Mouse (Mus musculus) urinary bladder, adult 18-20 months (tissue): ENCODE measurements around the gene Etnk1.

Source experiments
- DNase-seq, 2 experiments: peaks; one replicate each; pipeline ENCODE4 v3.0.0; 2022; ENCODE audit warnings: low spot score in 2 of 2, mixed read lengths in 2 of 2

Gene Etnk1

DNA sequence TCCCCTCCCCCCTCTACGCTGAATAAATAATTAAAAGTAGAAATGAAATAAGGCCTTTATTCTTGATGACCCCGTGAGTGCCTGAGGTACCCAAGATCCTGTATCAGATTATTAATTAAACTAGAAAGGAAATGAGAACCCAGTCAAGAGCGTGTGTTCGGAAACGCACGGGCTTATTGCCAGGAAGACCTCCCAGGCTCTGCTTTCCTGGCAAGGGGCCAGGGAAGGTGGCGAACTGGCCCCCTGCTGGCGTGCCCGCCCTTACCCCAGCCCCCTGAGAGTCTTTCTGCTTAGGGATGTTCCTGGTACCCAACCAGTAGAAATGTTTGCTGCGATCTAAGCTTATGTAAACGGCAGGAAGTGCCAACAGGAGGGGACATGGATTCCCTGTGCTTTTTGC is 49.2 kb downstream of the Etnk1 start:
- no peak for DNase-seq

DNA sequence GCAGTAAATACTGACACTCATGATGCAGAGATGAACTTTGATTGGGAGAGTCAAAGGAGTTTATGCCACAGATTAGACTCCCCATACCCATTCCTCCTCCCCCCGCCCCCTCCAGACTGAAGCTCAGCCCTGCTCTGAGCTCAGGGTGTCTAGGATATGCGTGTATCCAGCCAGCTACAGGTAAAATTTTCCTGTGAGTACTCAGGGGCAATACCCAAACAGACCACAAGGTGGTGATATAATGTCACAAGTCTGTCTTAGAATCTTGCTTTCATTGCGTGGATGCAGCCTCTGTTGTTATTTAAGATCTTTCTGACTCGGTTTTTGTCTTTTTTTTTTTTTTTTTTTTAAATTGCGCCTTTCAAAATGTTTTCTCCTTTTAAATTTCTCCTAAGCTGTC is 52.3 kb downstream of the Etnk1 start:
- DNase-seq: peak; percentile 23 to 29

DNA sequence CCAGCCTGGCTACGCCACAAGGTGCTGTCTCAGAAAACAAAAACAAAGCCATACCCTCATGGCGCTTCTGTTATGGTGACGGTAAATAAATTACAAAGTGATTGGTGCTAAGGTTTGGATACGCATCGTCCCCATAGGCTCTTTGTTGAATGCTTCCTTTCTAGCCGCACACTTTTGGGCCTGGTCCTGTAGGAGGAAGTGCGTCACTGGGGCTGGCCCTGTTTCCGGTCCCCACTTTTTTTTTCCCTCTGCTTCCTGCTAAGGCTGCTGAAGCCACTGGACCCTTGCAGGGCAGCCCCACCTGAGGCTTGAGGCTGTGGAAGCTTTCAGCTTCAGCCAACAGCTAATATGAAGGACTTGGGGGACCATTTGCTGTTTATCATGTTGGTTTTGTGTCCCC is 54.2 kb downstream of the Etnk1 start:
- DNase-seq: no peak

DNA sequence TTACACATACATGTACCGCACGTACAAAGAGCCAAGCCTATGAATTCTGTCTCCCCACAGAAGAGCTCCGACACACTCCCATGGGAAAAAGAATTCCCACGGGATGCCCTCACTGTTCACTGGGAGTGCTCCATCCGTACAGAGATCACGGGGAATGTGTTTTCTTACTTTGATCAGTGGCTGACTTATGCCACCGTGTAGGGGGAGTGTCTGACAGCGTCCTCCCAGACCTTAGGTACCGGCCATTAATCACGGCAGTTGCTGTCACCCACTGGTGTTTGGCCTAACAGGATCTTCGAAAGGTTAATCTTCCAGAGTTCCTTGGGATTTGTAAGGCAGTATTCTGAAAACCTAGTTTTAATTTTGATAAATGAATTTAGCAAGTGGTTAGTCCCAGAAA is 57.0 kb downstream of the Etnk1 start:
- DNase-seq: no peak

DNA sequence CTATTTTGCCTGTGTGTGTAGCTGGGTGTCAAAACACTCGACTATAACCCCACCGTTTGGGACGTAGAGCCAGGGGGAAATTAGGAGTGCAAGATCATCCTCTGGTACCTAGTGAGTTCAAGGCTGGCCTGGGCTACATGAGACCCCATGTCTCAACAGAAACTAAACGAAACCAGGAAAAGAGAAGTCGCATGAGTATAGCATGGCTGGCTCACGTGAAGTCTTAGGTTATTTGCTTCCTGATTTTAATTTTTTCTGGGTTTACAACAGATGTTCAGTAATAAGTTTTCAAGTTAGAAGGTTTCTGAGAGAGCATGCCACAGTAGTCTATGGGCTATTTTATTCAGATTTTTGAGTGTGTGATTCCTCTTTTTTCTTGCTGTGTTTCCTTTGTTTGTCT is 57.9 kb downstream of the Etnk1 start:
- DNase-seq: no peak

DNA sequence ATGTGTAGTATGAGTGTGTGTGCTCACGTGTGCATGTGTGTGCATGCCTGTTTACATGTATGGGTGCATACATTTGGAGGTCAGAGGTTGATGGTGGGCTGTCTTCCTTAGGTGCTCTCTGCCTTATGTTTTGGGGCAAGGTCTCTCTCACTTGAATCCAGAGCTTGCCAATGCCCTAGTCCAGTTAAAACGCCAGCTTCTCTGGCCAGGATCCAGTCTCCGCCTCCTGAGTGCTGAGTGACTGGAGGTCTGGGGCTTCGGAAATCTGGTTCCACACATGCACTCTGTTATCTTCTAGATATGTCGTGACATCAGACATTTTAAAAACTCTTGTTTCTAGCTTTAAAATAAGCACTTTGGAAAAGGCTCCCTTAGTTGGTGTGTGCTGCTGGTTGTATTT is 61.7 kb downstream of the Etnk1 start:
- no peak for DNase-seq

DNA sequence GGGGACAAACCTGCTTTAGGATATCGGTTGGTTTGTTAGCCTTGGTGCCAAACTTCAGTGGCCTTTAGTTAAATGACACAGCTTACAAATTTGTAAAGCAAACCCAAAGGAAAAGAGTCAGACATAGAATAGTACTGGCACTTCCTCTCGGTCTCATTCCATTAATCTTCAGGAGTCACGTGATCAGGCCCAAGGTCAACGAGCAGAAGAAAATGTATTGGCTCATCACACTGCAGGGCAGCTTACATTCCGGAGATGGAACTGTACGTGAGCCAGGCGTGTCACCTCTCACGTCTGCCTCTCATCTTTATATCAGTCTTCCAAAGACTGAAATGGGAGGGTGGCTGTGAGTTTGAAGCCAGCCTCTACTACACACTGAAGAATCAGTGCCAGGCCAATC is 62.9 kb downstream of the Etnk1 start:
- DNase-seq: no peak

DNA sequence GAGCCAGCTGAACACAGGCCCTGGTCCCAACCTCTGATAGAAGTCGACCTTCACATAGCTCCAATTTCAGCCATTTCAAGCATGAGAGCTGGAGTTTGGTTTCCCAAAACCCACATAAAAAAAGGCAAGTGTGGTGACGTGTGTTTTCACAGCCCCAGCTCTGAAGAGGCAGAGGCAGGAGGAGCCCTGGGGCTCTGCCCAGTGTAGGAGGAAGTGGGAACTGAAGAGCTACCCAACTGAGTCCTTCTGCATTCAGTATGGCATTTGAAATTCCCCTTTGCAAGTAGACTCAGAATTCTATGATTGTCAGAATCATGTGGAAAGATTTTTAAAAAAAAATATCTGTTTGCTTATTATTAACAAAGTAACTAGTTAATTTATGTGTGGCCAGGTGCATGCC is 63.9 kb downstream of the Etnk1 start:
- no peak for DNase-seq

DNA sequence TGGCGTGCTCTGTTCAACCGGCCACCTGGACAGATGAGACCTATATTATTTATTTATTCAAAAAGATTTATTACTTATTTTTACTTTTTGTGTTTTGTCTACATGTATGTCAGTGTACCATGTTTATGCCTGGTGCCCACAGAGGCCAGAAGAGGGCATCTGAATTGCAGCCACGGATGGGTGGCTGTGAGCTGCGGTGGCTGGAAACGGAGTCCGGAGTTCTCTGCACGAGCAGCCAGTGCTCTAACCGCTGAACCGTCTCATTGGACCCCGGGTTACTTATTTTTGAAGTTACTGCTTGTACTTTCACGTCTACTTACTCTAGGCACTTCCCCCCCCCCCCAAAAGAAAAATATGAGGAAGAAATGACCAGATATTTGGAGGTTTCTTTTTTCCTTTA is 65.7 kb downstream of the Etnk1 start:
- DNase-seq: no peak

DNA sequence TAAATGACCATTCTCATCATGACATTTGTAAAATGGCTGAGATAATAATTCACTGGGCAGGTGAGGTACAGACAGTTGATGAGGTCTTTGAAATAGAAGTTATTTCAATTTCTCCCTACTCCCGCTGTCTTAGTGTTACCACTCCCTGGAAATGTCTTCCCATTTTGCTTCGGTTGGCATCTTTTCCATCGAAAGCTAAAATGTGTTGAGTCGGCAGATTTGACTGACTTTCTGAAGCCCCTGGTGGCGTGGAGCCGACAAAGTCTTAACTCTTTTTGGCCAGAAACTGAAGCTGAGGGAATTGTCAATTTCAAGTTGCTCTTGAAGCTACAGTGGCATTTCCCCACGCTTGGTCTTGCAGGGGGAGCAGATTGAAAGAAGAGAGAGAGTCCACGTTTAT is 67.8 kb downstream of the Etnk1 start:
- DNase-seq: no peak

DNA sequence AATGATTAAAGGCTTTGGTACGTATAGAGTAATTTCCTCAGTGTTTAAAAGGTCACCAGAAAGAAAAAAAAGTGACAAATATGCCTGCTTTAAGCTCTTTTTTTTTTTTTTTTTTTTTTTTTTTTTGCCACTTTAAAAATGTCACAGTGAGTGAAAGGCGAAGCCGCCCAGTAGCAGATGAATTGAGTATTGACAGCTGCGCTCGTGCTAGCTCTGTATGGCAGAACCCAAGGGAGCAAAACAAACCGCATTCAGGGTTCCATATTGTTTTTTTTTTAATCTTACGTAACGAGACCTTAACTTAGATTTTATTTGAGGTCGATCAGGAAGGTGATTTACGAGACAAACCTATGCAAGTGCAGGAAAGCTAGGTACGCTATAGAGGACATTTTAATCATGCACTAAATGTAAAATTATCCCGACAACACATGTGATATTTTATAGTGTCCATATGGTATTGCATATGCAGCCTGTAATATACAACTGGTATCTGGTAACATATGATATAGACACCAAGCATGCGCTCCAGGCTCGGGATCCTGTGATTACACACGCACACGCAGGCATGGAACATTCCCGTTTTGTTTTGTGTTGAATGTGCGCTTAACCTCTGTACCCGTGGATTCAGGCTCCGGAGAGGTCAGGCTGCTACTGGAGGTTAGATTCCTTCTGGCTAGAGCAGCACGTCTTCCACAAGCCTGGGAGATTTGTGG is 72.5 kb downstream of the Etnk1 start:
- no peak for DNase-seq

DNA sequence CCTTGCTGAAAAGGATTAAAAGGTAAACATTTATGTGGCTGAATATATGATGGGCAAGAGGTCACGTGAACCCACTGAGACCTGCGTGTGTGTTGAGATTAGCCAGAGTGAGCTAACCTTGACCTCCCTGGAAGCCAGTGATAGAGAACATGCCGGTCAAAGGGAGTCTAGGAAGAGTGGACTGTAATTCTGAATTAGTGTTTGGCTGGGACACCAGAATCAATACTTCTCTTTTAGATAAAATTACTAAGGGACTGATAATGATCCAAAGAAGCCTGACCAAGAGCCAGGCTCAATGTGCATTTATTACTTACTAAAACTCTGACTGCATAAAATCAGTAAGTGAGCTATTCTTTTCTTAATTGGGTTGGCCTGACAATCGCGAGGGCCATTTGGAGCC is 76.2 kb downstream of the Etnk1 start:
- no peak for DNase-seq

DNA sequence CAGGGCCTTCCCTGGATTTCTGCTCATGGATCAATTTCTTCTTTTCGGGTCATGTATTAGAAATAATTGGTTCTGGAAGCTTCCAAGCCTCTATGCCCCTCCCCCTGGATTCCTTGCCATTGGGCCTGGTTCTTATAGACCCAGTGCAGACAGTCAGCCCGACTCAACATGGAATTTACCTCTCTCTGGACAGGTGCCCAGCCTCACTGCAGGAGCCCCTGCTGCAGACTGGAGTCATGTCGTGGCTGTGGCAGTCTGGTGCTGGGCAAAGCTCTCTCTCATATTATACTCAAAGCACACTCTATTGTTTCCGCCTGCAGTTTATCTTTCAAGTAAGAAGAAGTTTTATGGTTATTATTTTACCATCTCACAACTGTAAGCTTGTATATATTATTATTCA is 90.9 kb downstream of the Etnk1 start:
- DNase-seq: no peak

DNA sequence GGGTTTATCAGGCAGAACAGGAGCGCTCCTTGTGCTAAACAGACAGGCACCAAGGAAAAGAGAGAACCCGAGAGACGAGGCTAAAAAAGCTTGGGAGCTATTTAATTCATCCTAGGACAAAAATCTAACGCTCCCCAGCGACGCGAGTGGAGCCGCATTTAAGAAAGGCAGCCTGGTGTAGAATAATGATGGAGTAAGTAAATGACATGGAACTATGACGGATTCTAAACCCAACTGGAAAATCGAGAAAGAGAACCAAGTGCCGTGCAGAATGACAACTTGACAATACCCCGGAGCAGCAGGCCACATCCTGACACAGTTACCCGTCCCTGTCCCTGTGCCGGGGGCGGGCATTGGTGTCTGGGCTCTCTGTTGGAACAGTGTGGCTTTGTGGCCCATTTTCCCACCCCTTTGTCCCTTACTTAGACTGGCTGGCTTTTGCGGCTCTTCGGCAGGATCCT is 92.2 kb downstream of the Etnk1 start:
- no peak for DNase-seq

DNA sequence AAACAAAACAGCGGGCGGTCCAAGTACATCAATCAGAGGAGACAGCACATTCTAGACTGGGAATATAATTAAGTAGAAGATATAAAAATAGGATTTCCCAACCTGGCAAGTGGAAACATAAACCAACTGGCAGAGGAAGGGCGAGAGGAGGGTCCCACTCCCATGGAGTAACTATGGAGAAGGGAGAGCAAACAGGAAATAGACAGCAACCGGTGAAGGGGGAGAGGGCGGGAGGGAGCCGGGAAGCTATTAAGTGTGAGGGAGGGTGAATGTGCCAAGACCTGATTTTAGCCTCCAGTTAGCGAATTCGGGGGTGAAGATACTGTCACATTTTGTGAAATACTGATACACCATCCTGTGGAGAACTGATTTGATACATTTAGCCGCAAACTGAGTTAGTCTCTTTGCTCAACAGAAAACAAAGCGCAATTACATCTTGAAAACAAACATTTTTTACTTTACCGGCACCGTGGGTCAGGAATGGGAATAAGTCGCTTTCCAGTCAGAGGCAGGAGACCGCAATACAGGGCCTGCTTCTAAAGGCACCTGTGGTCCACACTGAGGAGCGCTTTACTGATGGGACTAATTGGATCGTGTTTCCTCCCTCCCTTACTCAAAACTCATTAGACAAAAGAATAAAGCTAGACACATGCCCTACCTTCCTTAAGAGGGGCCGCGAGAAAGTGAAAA is 93.0 kb downstream of the Etnk1 start:
- DNase-seq: no peak

DNA sequence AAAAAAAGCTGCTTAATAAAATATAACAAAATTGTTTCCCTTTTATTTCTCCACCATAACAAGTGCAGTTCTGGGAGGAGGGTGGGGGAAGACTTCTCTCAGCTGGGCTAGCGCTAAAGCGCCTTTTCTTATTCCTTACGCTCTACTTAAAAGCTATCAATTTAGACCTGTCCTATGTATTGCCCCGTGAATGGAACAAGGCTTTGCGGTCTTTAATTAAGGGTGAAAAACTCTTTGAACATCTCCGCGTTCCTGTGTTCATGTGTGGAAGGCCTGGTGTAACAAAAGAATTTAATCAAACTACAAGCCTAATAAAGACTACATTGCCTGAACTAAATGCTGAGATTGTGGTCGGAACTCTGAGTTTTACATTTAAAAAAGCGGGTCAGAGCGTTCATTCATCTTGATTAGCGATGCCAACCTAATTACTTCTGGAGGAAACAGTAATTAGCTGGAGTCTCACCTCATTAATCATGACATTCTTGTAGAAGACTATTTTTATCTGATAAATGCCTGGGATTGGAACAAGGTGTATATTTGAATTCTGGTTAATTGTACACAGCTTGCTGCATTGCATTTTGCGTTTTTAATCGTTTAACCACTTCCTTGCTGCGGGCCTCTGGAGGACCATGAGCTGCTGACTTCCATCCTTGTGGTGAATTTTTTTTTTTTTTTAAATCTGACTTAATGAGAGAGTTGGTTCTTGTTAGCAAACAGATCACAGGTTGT is 93.7 kb downstream of the Etnk1 start:
- DNase-seq: no peak

DNA sequence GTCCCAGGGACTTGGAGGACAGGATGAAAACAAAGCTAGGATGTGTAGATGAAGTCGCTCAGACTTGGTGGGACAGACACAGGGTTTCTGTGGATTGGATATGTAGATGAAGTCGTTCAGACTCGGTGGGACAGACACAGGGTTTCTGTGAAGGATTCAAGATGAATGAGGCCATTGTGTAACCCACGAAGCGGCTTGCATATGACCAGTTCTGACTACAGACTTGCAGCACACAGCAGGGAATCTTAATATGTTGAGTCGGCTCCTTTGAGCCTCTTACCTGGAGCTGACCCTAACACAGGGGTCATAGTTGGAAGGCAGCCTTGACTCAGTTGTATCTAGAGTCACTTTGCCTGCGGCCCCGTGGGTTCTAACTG is 94.3 kb downstream of the Etnk1 start:
- no peak for DNase-seq

DNA sequence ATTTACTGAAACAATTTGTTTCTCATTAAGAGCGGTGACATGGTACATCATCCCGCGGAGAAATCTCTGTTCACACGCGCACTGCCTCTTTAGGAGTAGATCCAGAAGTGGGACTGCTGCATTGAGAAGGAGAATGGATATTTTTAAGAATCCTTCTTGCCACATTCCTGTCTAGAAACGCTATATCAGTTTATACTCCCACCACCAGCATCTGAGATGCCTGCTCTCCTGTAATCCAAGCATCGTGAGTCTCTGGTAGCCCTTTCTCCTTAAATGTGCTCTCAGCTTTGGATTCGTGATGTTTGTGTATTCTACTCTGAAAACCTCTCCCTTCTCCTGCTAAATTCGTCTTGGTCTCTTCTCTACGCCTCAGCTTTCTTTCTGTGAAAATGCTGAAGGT is 98.5 kb downstream of the Etnk1 start:
- no peak for DNase-seq

DNA sequence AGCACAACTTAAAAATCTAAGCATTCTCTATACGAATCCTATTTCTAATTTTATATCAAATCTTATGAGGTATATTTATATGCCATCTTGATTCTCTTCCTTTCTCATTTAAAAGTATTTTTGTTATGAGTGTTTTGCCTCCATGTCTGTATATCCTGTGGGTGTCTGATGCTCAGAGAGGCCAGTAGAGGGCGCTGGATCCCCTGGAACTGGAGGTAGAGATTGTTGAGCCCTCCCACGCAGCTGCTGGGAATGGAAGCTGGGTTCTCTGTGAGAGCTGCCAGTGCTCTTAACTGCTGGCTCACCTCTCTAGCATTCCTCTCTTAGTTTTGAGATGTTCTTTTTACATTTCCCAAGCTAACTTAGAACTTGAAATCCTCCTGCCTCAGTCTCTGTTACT is 112.2 kb downstream of the Etnk1 start:
- no peak for DNase-seq
